Mouse (Mus musculus) stomach, postnatal 0 days (tissue): ENCODE data around the gene St3gal6.

ENCODE experiments used
- CTCF ChIP-seq: IDR thresholded peaks from 2 replicates; pipeline ENCODE4 v1.5.1; 2016; ENCODE audit warnings: antibody characterized with exemption, low read depth, mild to moderate bottlenecking, moderate library complexity
- EP300 ChIP-seq: optimal IDR thresholded peaks from 2 replicates; pipeline ENCODE3; 2016; ENCODE audit warnings: antibody characterized with exemption

DNA sequence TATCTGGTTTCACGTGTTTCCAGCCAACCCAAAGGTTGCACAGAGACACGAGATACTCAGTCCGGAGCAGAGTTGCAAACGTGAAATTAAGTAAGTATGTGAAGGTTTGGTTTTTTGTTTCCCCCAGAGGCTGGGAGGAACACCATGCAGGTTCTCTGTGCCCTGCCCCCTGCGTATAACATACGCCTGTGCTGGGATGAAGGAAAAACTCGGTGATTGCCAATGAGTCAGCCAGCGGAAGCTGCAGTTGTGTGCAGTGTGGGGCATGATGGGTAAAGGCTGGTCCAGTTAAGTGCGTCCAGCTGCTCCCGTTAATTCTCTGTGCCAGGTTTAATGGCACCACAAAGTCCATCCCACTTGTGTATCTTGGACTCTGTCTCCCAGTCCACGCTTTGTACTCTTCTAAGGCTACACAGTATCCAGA is 4.4 kb downstream of the St3gal6 start:
- TF ChIP-seq CTCF (no peak), EP300 (no peak)
